Mouse (Mus musculus): ENCODE results near the gene Nucks1.

- TF ChIP-seq CTCF (IDR thresholded peaks at IDR 0.05; ENCODE audit: extremely low read depth, insufficient read depth, insufficient read length, insufficient replicate concordance) (no peak), POLR2A (IDR thresholded peaks at IDR 0.05; ENCODE audit: low read depth, low read length) (no peak)
Observed at GRCm38 (mm10) chr1:131968556-131968955, 58.2 kb downstream of the Nucks1 start.
